Mouse (Mus musculus): Measurements from ENCODE around the gene Zfp277. TPM values are rescaled to one million over a fixed set of nuclear protein-coding genes. Genes with fewer than 3 reads are reported as not detected.

Gene Zfp277
- total and polyA plus RNA-seq, 2 experiments from 2014 or later = 22.9 to 29.9 TPM

- no peaks in the 10 kb centered on the region for H3K4me1 ChIP-seq (ENCODE audit: insufficient read depth, low read length)
- H3K4me3 ChIP-seq (ENCODE audit: low read depth, low read length) = no peak overlapping the region
- no peak overlapping the region for H3K4me2 ChIP-seq (ENCODE audit: low read depth, low read length, poor library complexity, severe bottlenecking)
- ATAC-seq (ENCODE audit: low FRiP score) = no peak
- no peaks in the 10 kb centered on the region for H3K27me3 ChIP-seq (ENCODE audit: insufficient read depth, low read length)
- TF ChIP-seq CTCF (IDR thresholded peaks at IDR 0.05) = no peak
- DNase-seq (ENCODE audit: low spot score) = no peak
- no peaks in the 10 kb centered on the region for H3K36me3 ChIP-seq (ENCODE audit: insufficient read depth, low read length)
- H3K9me3 ChIP-seq (ENCODE audit: low read length) = no peaks in the 10 kb centered on the region
- WGBS = 55% methylated on average over 5 of the region's 5 CpGs
- H3K27ac ChIP-seq (ENCODE audit: low read depth, low read length) = no peak overlapping the region
- no peak overlapping the region for H3K9ac ChIP-seq (replicated peaks; ENCODE audit: low read length, poor library complexity, severe bottlenecking)
These were observed 14.6 kb downstream of the Zfp277 start for GRCm38 (mm10) chr12:40431075-40431474.

GRCm38 (mm10) chr12:40429976-40430375, 15.7 kb downstream of the Zfp277 start:
- TF ChIP-seq CTCF (IDR thresholded peaks at IDR 0.05) = no peak
- H3K27me3 ChIP-seq (ENCODE audit: insufficient read depth, low read length) = no peaks in the 10 kb centered on the region
- no peak overlapping the region for H3K27ac ChIP-seq (ENCODE audit: low read depth, low read length)
- no peak overlapping the region for H3K4me3 ChIP-seq (ENCODE audit: low read depth, low read length)
- WGBS = 72% methylated on average over 3 of the region's 3 CpGs
- no peaks in the 10 kb centered on the region for H3K36me3 ChIP-seq (ENCODE audit: insufficient read depth, low read length)
- no peaks in the 10 kb centered on the region for H3K9me3 ChIP-seq (ENCODE audit: low read length)
- H3K4me2 ChIP-seq (ENCODE audit: low read depth, low read length, poor library complexity, severe bottlenecking) = no peak overlapping the region
- no peak overlapping the region for H3K9ac ChIP-seq (replicated peaks; ENCODE audit: low read length, poor library complexity, severe bottlenecking)
- ATAC-seq (ENCODE audit: low FRiP score) (no peak), DNase-seq (ENCODE audit: low spot score) (no peak)
- H3K4me1 ChIP-seq (ENCODE audit: insufficient read depth, low read length) = no peaks in the 10 kb centered on the region

- H3K9ac ChIP-seq (replicated peaks; ENCODE audit: low read length, poor library complexity, severe bottlenecking) = no peak overlapping the region
- no peaks in the 10 kb centered on the region for H3K4me1 ChIP-seq (ENCODE audit: insufficient read depth, low read length)
- H3K4me3 ChIP-seq (ENCODE audit: low read depth, low read length) = no peak overlapping the region
- H3K27ac ChIP-seq (ENCODE audit: low read depth, low read length) = no peak overlapping the region
- no peak for DNase-seq (ENCODE audit: low spot score)
- ATAC-seq (ENCODE audit: low FRiP score) = no peak
- H3K36me3 ChIP-seq (ENCODE audit: insufficient read depth, low read length) = no peaks in the 10 kb centered on the region
- H3K9me3 ChIP-seq (ENCODE audit: low read length) = no peaks in the 10 kb centered on the region
- H3K27me3 ChIP-seq (ENCODE audit: insufficient read depth, low read length) = no peaks in the 10 kb centered on the region
- 80% methylated on average over 10 of the region's 10 CpGs for WGBS
- H3K4me2 ChIP-seq (ENCODE audit: low read depth, low read length, poor library complexity, severe bottlenecking) = no peak overlapping the region
- TF ChIP-seq CTCF (IDR thresholded peaks at IDR 0.05) = no peak
These were observed 18.1 kb downstream of the Zfp277 start for GRCm38 (mm10) chr12:40427606-40428005.

GRCm38 (mm10) chr12:40424991-40425390, 20.7 kb downstream of the Zfp277 start:
- WGBS = 83% methylated on average over 1 of the region's 1 CpGs
- ATAC-seq (ENCODE audit: low FRiP score) = no peak
- no peaks in the 10 kb centered on the region for H3K4me1 ChIP-seq (ENCODE audit: insufficient read depth, low read length)

GRCm38 (mm10) chr12:40417257-40417656, 28.4 kb downstream of the Zfp277 start:
- Histone ChIP-seq H3K9me3 (ENCODE audit: low read length) (no peaks in the 10 kb centered on the region), H3K4me1 (ENCODE audit: insufficient read depth, low read length) (peaks cover 8% of the 10 kb centered on the region; the same call in 1 of the 2 replicates), H3K4me2 (ENCODE audit: low read depth, low read length, poor library complexity, severe bottlenecking) (no peak overlapping the region), H3K9ac (replicated peaks; ENCODE audit: low read length, poor library complexity, severe bottlenecking) (no peak overlapping the region), H3K27me3 (ENCODE audit: insufficient read depth, low read length) (no peaks in the 10 kb centered on the region), H3K4me3 (ENCODE audit: low read depth, low read length) (no peak overlapping the region), H3K27ac (ENCODE audit: low read depth, low read length) (no peak overlapping the region), H3K36me3 (ENCODE audit: insufficient read depth, low read length) (no peaks in the 10 kb centered on the region)
- DNase-seq (ENCODE audit: low spot score) = no peak
- ATAC-seq (ENCODE audit: low FRiP score) = no peak
- TF ChIP-seq CTCF (IDR thresholded peaks at IDR 0.05) = no peak
- 97% methylated on average over 4 of the region's 4 CpGs for WGBS

More at GRCm38 (mm10) chr12:40424991-40425390, 20.7 kb downstream of the Zfp277 start:
- no peak overlapping the region for H3K27ac ChIP-seq (ENCODE audit: low read depth, low read length)
- no peaks in the 10 kb centered on the region for H3K27me3 ChIP-seq (ENCODE audit: insufficient read depth, low read length)
- no peak for DNase-seq (ENCODE audit: low spot score)
- H3K4me2 ChIP-seq (ENCODE audit: low read depth, low read length, poor library complexity, severe bottlenecking) = no peak overlapping the region
- TF ChIP-seq CTCF (IDR thresholded peaks at IDR 0.05) = no peak
- H3K9ac ChIP-seq (replicated peaks; ENCODE audit: low read length, poor library complexity, severe bottlenecking) = no peak overlapping the region
- H3K36me3 ChIP-seq (ENCODE audit: insufficient read depth, low read length) = no peaks in the 10 kb centered on the region
- no peaks in the 10 kb centered on the region for H3K9me3 ChIP-seq (ENCODE audit: low read length)
- H3K4me3 ChIP-seq (ENCODE audit: low read depth, low read length) = no peak overlapping the region

- Histone ChIP-seq H3K9me3 (ENCODE audit: low read length) (no peaks in the 10 kb centered on the region), H3K27me3 (ENCODE audit: insufficient read depth, low read length) (no peaks in the 10 kb centered on the region), H3K4me1 (ENCODE audit: insufficient read depth, low read length) (peaks cover 8% of the 10 kb centered on the region; the same call in 1 of the 2 replicates), H3K4me2 (ENCODE audit: low read depth, low read length, poor library complexity, severe bottlenecking) (peak overlapping the region; percentile 41), H3K4me3 (ENCODE audit: low read depth, low read length) (peak overlapping the region; percentile 14), H3K36me3 (ENCODE audit: insufficient read depth, low read length) (no peaks in the 10 kb centered on the region), H3K27ac (ENCODE audit: low read depth, low read length) (peak overlapping the region; percentile 83), H3K9ac (replicated peaks; ENCODE audit: low read length, poor library complexity, severe bottlenecking) (no peak overlapping the region)
- DNase-seq (ENCODE audit: low spot score) = peak; percentile 16
- no peak; the same call in 1 of the 2 replicates for TF ChIP-seq CTCF (IDR thresholded peaks at IDR 0.05)
- WGBS = 28% methylated on average over 8 of the region's 8 CpGs
- peak; percentile 77 for ATAC-seq (ENCODE audit: low FRiP score)
These were observed 30.3 kb downstream of the Zfp277 start for GRCm38 (mm10) chr12:40415312-40415925.
